Mouse (Mus musculus) left cerebral cortex, adult 8-10 months (tissue): ENCODE data around the gene Exoc6. TPM values are rescaled to one million over a fixed set of nuclear protein-coding genes. Genes with fewer than 3 reads are reported as not detected.
"Not testable (repeated sequence)": the region's sequence is repeated elsewhere in the genome, so short reads cannot be mapped to it uniquely, and the experiment has no call there.

Experiments used
- DNase-seq, 2 experiments: peaks; one replicate each; pipeline ENCODE4 v3.0.0; 2022; ENCODE audit warnings: low spot score in 2 of 2
- total RNA-seq, 4 experiments: library from RNA; stranded (reverse); gene quantifications; 2 replicates each; pipeline ENCODE4 v1.2.4; 2022

The Exoc6 gene
- total RNA-seq, 4 experiments from 2014 or later, result 41.2 to 47.4 (median 44.8) TPM

- no peak for DNase-seq
Measured at GRCm38 (mm10) chr19:37536426-37536825, 13.8 kb upstream of the Exoc6 start.

DNA sequence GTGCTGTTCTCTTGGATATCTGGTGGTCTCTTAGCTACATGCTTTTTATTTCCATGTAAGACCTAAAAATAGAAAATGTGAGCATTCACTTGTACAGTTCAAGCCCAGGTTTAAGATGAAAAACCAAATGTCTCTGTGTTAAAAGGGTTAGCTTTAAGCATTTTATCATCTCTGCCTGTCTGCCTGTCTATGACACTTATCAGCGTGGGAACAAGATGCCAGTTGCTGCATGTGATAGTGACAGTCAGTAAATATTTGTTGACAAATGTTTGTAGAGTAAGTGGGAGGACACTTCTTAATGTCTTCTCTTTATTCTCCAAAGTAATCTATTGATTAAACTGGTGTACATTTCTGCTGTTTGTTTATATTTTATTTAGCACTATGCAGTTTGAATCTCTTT, 12.5 kb upstream of the Exoc6 start:
- no peak for DNase-seq

DNA sequence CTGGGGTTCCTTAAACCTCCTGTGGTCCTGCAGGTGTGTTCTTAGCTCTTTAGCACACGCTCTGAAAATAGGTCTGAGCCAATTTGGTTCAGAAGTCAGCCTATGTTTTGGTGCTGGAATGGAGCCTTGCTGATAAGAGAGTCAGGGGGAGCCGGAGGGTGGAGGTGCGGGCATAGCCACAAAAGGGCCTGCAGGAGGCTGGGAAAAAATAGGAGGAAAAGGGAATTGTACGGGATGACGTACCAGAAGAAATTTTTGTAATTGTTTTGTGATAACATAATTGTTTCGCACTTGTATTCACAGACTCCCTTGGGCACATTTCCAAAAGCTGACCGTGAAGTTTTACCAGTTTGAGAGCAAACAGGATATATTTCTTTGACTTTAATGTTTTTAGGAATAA, 10.0 kb upstream of the Exoc6 start:
- no peak for DNase-seq

DNA sequence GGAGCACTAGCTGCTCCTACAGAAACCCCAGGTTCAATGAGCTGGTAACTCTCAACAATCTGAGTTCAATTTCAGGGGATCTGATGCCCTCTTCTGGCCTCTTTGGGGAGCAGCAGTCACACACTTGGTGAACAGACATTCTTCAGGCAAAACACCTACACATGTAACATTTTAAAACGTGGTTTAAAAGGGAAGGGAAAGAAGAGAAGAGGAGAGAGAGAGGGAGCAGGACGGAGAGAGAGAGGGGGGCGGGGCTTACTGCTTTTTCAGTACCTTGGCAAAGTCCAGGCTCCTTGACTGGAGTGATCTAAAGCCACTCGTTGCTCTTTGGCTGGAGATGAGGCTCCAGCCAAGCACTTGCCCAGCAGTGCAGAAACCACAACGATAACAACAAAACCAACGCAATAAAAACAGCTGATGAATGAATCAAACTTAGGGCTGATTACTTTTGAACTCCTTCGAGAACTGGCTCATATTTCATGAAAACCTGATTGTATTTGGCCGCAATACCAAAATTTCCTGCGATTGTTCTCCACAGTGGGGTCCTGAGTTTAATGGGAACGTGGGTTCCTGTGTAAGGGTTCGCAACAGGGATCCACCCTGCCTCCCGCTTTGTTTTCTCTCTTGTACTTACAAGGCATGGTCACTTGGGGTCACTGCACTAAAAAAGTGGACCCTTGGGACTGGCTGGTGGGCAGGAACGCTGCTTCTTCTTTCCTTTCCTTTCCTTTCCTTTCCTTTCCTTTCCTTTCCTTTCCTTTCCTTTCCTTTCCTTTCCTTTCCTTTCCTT, 6.5 kb upstream of the Exoc6 start:
- DNase-seq, result no peak

DNA sequence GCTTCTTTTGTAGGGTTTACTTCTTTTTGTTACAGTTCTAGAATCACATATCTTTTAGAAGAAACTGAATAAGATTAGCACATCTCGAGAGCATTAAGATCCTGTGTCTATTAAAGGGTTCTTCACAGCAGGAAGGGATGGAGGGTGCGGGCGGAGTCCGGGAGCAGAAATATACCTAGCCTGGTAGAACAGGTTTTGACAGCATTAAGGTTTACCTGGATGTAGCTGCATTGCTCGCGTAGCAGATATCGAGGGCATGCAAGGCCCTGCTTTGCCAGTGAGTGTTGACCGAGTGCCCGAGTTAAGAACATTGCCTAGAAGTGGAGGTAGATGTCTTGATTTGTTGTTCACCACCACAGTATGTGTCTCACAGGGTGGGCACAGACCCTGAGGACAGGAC, 5.7 kb upstream of the Exoc6 start:
- no peak for DNase-seq

GRCm38 (mm10) chr19:37545231-37545630, 5.0 kb upstream of the Exoc6 start:
- no peak for DNase-seq

- no peak for DNase-seq
Measured at GRCm38 (mm10) chr19:37545725-37546124, 4.5 kb upstream of the Exoc6 start.

DNA sequence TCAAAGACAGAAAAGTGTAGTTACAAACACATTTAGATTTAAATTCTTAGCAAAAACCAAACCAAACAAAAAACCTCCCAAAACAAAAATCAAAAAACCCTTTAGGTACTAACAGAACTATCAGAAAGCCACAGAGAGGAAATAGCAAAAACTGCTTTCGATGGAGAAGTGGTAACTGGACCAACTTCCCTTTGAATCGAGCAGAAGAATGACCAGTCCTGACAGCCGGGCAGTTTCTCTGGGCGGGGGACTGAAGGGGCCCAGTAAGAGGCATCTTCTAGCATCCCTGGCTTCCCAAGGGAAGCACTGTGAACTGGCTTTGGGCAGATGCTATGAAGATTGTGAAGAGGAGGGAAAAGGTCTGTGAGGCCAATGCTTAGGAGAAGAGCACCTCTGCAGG, 3.4 kb upstream of the Exoc6 start:
- DNase-seq, result no peak

GRCm38 (mm10) chr19:37551040-37551566, 885 bp downstream of the Exoc6 start:
- no peak for DNase-seq

- DNase-seq, result no peak
Measured at GRCm38 (mm10) chr19:37553376-37554265, 3.4 kb downstream of the Exoc6 start.

DNA sequence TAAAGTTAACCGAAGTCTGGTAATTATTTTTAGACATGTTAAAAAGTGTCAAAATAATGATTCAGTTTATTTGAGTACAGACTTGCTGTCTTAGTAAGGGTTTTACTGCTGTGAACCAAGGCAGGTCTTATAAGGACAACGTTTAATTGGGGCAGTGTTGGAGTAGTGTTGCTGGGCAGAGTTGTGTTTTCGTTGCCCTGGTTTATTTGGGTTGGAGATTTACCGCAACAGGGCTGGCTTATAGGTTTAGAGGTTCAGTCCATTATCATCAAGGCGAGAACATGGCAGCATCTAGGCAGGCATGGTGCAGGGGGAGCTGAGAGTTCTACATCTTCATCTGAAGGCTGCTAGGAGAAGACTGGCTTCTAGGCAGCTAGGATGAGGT, 4.0 kb downstream of the Exoc6 start:
- DNase-seq, result not testable (repeated sequence)

DNA sequence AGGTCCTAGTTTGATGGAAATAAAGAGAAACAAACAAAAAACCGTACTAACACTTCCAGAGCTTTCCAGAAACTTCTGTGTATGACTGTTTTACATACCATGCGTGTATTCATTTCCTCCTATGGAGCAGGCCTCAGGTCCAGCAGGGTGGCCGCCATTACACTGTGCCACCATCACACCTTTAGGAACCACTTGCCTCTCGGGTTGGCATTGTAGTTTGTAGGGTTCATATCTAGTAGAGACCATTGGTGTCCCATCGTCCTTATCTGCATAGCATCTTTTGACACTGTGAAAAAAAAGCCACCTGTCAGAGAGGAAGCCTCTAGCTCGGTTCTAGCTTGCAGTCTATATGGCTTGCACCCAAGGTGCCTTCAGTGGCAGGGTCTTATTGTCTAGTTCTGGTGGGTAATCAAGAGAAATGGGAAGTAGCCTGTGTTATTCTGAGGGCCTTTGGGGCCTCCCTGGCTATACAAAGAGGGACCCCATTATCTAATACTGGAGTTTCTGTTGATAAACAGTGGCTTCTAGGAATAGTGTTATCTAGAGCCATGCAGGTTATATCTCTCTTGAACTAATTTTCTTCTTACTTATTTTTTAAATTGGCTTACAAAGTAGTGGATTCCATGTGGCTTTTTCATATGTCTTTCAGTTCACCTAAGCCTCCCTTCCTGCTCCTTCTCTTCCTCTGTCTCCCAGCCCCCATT, 5.8 kb downstream of the Exoc6 start:
- no peak for DNase-seq

- DNase-seq, result no peak
Measured at GRCm38 (mm10) chr19:37557898-37558297, 7.7 kb downstream of the Exoc6 start.

DNA sequence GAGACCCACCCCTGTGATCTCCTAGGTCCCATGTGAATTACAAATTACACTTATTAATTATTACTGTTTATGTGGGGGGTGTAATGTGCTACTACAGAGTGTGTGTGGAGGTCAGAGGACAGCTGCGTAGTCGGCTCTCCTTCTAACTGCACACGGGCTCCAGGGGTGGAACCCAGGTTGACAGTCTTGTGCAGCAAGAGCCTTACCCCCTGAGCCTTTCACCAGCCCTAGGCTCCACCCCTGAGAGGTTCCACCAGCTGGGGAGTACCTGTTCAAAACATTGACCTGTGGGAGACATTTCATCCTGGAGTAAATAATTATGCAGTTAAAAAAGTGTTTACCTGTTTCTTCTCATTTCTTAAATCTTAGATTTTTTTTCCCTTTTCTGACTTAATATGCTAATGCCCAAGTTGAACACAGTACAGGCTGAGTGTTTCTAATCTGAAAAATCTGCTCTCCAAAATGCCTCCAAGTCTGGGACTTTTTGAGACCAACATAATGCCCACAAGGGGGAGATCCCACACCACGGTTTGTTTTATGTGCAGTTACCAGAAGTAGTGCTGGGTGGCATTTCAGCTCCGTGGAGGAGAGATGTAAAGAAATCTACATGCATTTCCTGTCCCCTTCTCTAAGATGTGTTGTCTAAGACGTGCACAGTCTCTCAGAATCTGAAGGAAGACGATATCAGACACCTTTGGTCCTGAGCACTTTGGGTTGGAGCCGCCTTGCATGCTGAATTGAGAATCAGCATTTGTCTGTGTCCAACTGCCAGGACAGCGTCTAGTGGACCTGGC, 9.3 kb downstream of the Exoc6 start:
- no peak for DNase-seq

DNA sequence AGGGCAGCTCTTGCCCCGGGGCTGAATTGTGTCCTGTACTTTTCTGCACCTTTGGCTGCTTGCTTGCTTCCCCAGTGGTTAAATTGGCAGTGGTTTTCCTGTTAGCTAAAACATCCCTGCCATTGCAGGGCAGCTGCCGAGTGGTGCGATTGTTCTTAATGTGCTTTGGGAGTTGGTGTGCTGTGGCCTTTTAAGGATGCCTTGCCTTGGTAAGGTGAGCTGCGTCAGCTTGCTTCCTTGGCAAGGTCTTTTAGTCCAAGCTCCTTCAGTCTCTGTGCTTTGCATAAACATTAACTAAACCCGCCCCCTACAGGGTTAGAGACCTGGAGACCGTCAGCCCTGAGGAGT, 9.8 kb downstream of the Exoc6 start:
- no peak for DNase-seq

- no peak for DNase-seq
Measured at GRCm38 (mm10) chr19:37561106-37561892, 11.1 kb downstream of the Exoc6 start.

- no peak for DNase-seq
Measured at GRCm38 (mm10) chr19:37563763-37564162, 13.5 kb downstream of the Exoc6 start.

- no peak for DNase-seq
Measured at GRCm38 (mm10) chr19:37565806-37566205, 15.6 kb downstream of the Exoc6 start.

DNA sequence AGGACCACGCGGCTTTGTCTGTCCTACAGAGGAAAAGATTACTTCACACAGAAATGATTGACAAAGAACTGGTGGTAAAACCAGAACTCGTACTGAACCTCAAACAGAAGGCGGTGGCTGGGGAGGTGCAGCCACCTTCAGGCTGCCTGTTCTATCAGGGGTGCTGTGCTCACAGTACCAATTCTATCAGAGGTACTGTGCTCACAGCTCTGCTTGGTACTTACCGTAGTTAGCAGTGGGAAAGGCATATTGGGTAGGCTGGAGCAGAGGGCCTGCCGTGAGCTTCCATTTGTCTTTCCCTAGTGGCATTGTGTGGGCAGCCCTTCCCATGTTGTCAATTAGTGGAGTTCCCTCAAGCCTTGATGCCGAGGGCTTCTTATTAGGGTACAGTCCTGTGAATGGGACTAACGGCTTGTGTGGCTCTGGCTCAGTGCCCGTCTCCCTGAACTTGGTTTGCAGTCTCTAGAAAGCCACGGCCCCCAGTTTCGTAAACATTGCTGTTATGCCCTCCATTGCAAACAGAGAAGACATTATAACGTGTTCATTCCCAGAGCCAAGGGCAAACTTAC, 19.1 kb downstream of the Exoc6 start:
- DNase-seq, result no peak
